Mouse (Mus musculus) thymus, adult 2 months (tissue): ENCODE results near the gene Hspa5.

Source experiments
- CTCF ChIP-seq: fragments of 200-500 bp; IDR thresholded peaks from 2 replicates; pipeline ENCODE4 v1.5.1; 2012; ENCODE audit warnings: mild to moderate bottlenecking, control low read depth, low read length, moderate library complexity, borderline replicate concordance; ENCODE audit not compliant: control insufficient read depth, poor library complexity, insufficient read depth; ENCODE audit errors: extremely low read depth
- POLR2A ChIP-seq: fragments of 200-500 bp; IDR thresholded peaks from 2 replicates; pipeline ENCODE4 v1.6.1; 2012; ENCODE audit warnings: mild to moderate bottlenecking, low read length, control low read depth, moderate library complexity; ENCODE audit not compliant: control insufficient read depth, poor library complexity, insufficient read depth; ENCODE audit errors: extremely low read depth

- TF ChIP-seq CTCF (no peak), POLR2A (no peak)
Observed at GRCm38 (mm10) chr2:34754551-34755358, 17.0 kb upstream of the Hspa5 start, which contains the start of gene Gapvd1.
